Mouse (Mus musculus) hindbrain, embryonic 12.5 days (tissue): Measurements from ENCODE around the gene Gpr176. TPM values are rescaled to one million over a fixed set of nuclear protein-coding genes. Genes with fewer than 3 reads are reported as not detected.
A peak's percentile ranks its signal among the peaks of the same experiment; 100 is the strongest.

ENCODE experiments used
- ATAC-seq: fragments of 200-750 bp; cut with Nextera tagmentation; 2 replicates; pipeline ENCODE4 v1.8.0; 2017; ENCODE audit warnings: moderate TSS enrichment; ENCODE audit not compliant: low FRiP score
- H3K27ac ChIP-seq: fragments of 300-500 bp; sonication (generic); 2 replicates; pipeline ENCODE4 v1.5.1; 2016; ENCODE audit warnings: mild to moderate bottlenecking
- H3K27me3 ChIP-seq: fragments of 300-500 bp; sonication (generic); 2 replicates; pipeline ENCODE4 v1.6.1; 2016; ENCODE audit warnings: mild to moderate bottlenecking
- H3K36me3 ChIP-seq: fragments of 300-500 bp; sonication (generic); 2 replicates; pipeline ENCODE4 v1.6.1; 2016; ENCODE audit warnings: mild to moderate bottlenecking
- H3K4me1 ChIP-seq: fragments of 300-500 bp; sonication (generic); 2 replicates; pipeline ENCODE4 v1.6.1; 2016
- H3K4me2 ChIP-seq: fragments of 300-500 bp; sonication (generic); replicated peaks from 2 replicates; pipeline ENCODE4 v1.6.1; 2016; ENCODE audit warnings: mild to moderate bottlenecking
- H3K4me3 ChIP-seq: fragments of 300-500 bp; sonication (generic); 2 replicates; pipeline ENCODE4 v1.5.1; 2016; ENCODE audit warnings: mild to moderate bottlenecking
- H3K9ac ChIP-seq: fragments of 300-500 bp; sonication (generic); 2 replicates; pipeline ENCODE4 v1.6.1; 2016; ENCODE audit warnings: mild to moderate bottlenecking, moderate library complexity
- H3K9me3 ChIP-seq: fragments of 300-500 bp; sonication (generic); replicated peaks from 2 replicates; pipeline ENCODE4 v1.6.1; 2016; ENCODE audit warnings: mild to moderate bottlenecking
- WGBS: fragments of 180-500 bp; shearing (Covaris S2); methylation state at CpG from one replicate; pipeline ENCODE4 v1.1.7; 2016; 5-methylcytosine and 5-hydroxymethylcytosine counted together
- polyA plus RNA-seq: library from polyadenylated mRNA; unstranded; fragments of >200 nt; fragmentation: Nextera tagmentation; extraction: Ambion mirVana; gene quantifications from 2 replicates; pipeline ENCODE4 v1.2.1, GENCODE M21; 2016

The Gpr176 gene
- polyA plus RNA-seq = 1.2 and 1.5 TPM in 2 replicates

DNA sequence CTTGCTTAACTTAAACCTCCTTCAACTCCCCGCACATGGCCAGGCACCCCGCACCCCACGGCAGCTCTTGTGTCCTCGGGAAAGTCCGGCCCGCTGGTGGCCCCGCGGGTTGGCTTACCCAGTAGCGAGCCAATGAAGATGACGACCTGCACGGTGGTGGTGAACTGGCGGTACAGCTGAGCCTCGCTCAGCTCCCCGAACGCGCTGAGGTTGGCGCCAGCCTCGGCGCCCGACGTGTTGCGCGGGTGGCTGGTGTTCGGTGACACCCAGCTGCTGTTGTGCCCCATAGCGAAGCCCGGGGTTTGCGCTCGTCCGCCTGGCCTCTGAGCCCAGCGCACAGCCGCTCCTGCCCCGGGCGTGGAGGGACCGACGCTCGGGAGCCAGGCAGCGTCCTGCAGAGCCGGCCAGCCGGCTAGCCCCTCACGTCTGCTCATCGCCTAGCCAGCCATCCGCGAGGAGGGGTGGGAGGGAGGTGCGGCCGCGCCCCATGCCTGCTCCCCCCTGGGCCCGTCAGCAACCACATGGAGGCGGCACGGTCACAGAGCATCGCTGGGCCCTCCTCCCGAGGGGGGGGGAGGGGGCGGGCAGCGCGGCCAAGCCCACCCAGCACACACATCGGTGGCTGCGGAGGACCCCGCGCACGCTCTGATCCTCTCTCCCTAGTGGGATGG lies at the start of gene Gpr176:
Gene Gpr176, minus strand, starts transcription at position 519 of the 671 bp plus-strand sequence.
- peak within 1 kb of the TSS; percentile 30 for H3K27ac ChIP-seq
- H3K4me1 ChIP-seq = peaks cover 15% of the 10 kb centered on the region
- under 1% methylated on average over 50 of the region's 59 CpGs for WGBS
- peak within 1 kb of the TSS; percentile 98 for H3K4me2 ChIP-seq
- H3K27me3 ChIP-seq = peaks cover 27% of the 10 kb centered on the region
- H3K9ac ChIP-seq = peak within 1 kb of the TSS; percentile 66
- H3K36me3 ChIP-seq = no peaks in the 10 kb centered on the region
- H3K9me3 ChIP-seq = no peaks in the 10 kb centered on the region
- ATAC-seq = peak; percentile 77
- peak within 1 kb of the TSS; percentile 51 for H3K4me3 ChIP-seq

- H3K4me2 ChIP-seq = no peak overlapping the region
- H3K4me3 ChIP-seq = no peak overlapping the region
- H3K4me1 ChIP-seq = no peaks in the 10 kb centered on the region
- H3K27ac ChIP-seq = no peak overlapping the region
- H3K9ac ChIP-seq = no peak overlapping the region
- WGBS = 79% methylated on average over 8 of the region's 8 CpGs
- H3K9me3 ChIP-seq = no peaks in the 10 kb centered on the region
- ATAC-seq = no peak
- peaks cover 51% of the 10 kb centered on the region for H3K36me3 ChIP-seq
- H3K27me3 ChIP-seq = no peaks in the 10 kb centered on the region
Observed at GRCm38 (mm10) chr2:118422385-118422784, 49.2 kb upstream of the Gpr176 start.

DNA sequence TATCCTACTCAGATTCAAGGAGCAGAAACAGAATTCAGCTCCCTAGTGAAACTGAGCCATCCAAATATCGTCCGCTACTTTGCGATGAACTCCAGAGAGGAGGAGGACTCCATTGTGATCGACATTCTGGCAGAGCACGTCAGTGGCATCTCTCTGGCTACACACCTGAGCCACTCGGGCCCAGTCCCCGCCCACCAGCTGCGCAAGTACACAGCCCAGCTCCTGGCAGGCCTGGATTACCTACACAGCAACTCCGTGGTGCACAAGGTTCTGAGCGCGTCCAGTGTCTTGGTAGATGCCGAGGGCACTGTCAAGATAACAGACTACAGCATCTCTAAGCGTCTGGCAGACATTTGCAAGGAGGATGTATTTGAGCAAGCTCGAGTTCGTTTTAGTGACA lies 48.7 kb upstream of the Gpr176 start:
- Histone ChIP-seq H3K4me2 (no peak overlapping the region), H3K36me3 (peaks cover 47% of the 10 kb centered on the region), H3K4me1 (no peaks in the 10 kb centered on the region), H3K9ac (no peak overlapping the region), H3K9me3 (no peaks in the 10 kb centered on the region), H3K4me3 (no peak overlapping the region), H3K27me3 (no peaks in the 10 kb centered on the region), H3K27ac (no peak overlapping the region)
- no peak for ATAC-seq
- 89% methylated on average over 15 of the region's 15 CpGs for WGBS

DNA sequence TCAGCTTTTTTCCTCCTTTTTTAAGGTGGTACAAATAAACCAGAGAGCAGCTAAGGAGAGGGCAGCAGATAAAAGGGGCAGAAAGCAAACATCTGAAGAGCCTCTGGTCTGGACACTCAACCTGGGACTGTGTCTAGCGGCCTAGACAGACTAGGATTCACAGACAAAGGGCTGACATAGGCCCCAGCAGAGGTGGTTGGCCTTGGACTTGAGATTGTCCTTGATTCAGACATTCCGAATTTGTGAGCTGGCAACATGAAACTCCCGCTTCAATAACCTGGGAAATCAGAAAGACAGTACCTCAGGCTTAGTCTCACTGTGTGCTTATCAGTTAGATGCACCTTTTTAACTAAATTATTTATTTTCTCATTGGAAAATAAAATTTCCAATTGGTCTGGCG lies 44.9 kb upstream of the Gpr176 start:
- H3K27ac ChIP-seq = no peak overlapping the region
- no peak overlapping the region for H3K4me2 ChIP-seq
- H3K9ac ChIP-seq = no peak overlapping the region
- H3K36me3 ChIP-seq = peaks cover 59% of the 10 kb centered on the region
- H3K4me1 ChIP-seq = no peaks in the 10 kb centered on the region
- no peak for ATAC-seq
- H3K9me3 ChIP-seq = no peaks in the 10 kb centered on the region
- H3K4me3 ChIP-seq = no peak overlapping the region
- WGBS = 93% methylated on average over 4 of the region's 4 CpGs
- no peaks in the 10 kb centered on the region for H3K27me3 ChIP-seq

GRCm38 (mm10) chr2:118415601-118416355 lies 42.6 kb upstream of the Gpr176 start:
- Histone ChIP-seq H3K4me2 (no peak overlapping the region), H3K27ac (no peak overlapping the region), H3K27me3 (no peaks in the 10 kb centered on the region), H3K9ac (no peak overlapping the region), H3K9me3 (no peaks in the 10 kb centered on the region), H3K4me3 (no peak overlapping the region), H3K4me1 (no peaks in the 10 kb centered on the region), H3K36me3 (peaks cover 57% of the 10 kb centered on the region)
- WGBS = 91% methylated on average over 6 of the region's 6 CpGs
- no peak for ATAC-seq

DNA sequence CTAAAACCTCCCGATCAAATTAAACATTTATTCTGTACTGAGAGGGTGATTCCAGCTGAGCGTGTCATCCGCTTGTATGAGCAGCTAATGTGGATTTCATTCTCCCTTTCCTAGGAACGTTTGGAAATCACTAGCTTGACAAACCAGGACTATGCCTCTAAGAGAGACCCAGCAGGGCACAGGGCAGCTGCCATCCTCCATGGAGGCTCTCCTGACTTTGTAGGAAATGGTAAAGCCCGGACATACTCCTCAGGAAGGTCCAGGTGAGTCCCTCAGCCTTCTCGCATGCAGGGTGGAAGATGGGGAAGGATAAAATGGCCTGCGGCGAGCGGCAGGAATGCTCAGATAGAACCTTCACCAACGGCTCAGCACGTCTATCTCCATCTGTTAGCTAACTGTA lies 39.6 kb upstream of the Gpr176 start:
- peaks cover 43% of the 10 kb centered on the region for H3K36me3 ChIP-seq
- H3K9ac ChIP-seq = no peak overlapping the region
- ATAC-seq = no peak
- no peaks in the 10 kb centered on the region for H3K4me1 ChIP-seq
- no peak overlapping the region for H3K4me2 ChIP-seq
- H3K27me3 ChIP-seq = no peaks in the 10 kb centered on the region
- 92% methylated on average over 11 of the region's 11 CpGs for WGBS
- H3K4me3 ChIP-seq = no peak overlapping the region
- no peak overlapping the region for H3K27ac ChIP-seq
- H3K9me3 ChIP-seq = no peaks in the 10 kb centered on the region

DNA sequence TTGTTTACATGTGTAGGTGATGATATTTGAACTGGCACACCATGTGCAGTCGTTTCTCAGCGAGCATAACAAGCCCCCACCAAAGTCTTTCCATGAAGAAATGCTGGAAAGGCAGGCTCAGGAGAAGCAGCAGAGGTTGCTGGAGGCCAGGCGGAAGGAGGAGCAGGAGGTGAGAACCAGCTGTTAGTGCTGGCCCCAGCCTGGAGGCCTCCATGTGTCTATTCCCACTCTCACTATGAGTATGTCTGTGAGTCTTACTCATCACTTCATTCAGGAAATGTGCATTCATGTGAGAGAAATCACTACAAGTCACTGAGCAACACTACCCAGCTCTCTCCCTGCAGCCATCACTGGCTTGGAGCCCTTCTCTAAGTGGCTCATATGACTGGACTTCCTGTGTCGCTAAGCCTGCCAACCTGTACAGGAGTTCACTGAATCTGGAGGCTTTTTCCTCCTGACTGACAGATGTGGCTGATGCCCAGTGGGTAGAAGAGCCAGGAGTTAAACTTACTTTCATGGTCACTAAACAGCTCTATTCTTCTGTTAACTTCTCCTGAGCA lies 35.2 kb upstream of the Gpr176 start:
- Histone ChIP-seq H3K27me3 (no peaks in the 10 kb centered on the region), H3K4me3 (no peak overlapping the region), H3K9ac (no peak overlapping the region), H3K4me1 (no peaks in the 10 kb centered on the region), H3K4me2 (no peak overlapping the region), H3K9me3 (no peaks in the 10 kb centered on the region), H3K27ac (no peak overlapping the region), H3K36me3 (peaks cover 20% of the 10 kb centered on the region)
- WGBS = 93% methylated on average over 4 of the region's 4 CpGs
- no peak for ATAC-seq

- Histone ChIP-seq H3K36me3 (peaks cover 10% of the 10 kb centered on the region), H3K4me2 (no peak overlapping the region), H3K9me3 (no peaks in the 10 kb centered on the region), H3K27me3 (no peaks in the 10 kb centered on the region), H3K9ac (no peak overlapping the region), H3K4me3 (no peak overlapping the region), H3K27ac (no peak overlapping the region), H3K4me1 (no peaks in the 10 kb centered on the region)
- 81% methylated on average over 2 of the region's 2 CpGs for WGBS
- no peak for ATAC-seq
Observed at GRCm38 (mm10) chr2:118406811-118407210, 33.6 kb upstream of the Gpr176 start.

GRCm38 (mm10) chr2:118405568-118405967 lies 32.3 kb upstream of the Gpr176 start:
- Histone ChIP-seq H3K27me3 (no peaks in the 10 kb centered on the region), H3K4me3 (no peak overlapping the region), H3K9ac (no peak overlapping the region), H3K9me3 (no peaks in the 10 kb centered on the region), H3K4me1 (no peaks in the 10 kb centered on the region), H3K4me2 (no peak overlapping the region), H3K27ac (no peak overlapping the region), H3K36me3 (0 out of 2 replicates have a peak, but pooled peaks cover 1% of the 10 kb centered on the region)
- no peak for ATAC-seq
- WGBS = 84% methylated on average over 4 of the region's 4 CpGs

DNA sequence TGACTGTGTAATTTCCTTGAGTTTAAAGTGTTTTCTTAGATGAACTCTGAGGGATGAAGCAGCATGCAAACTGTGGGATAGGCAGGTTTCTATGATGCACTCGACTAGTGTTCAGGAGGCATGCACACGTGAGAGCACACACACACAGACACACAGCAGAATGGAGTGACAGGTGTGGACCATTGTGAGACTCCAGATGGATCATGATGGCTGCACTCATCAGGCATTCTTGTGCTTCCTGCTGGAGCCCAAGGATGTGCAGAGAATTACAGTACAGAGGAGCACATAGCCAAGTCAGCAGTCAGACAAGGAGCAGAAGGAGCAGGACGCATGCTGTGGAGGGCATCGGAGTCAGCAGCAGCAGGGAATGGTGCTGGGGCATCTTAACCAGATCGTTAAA lies 31.1 kb upstream of the Gpr176 start:
- Histone ChIP-seq H3K36me3 (no peaks in the 10 kb centered on the region), H3K27ac (no peak overlapping the region), H3K9ac (no peak overlapping the region), H3K27me3 (no peaks in the 10 kb centered on the region), H3K4me3 (no peak overlapping the region), H3K9me3 (no peaks in the 10 kb centered on the region), H3K4me2 (no peak overlapping the region), H3K4me1 (no peaks in the 10 kb centered on the region)
- 88% methylated on average over 5 of the region's 5 CpGs for WGBS
- ATAC-seq = no peak

DNA sequence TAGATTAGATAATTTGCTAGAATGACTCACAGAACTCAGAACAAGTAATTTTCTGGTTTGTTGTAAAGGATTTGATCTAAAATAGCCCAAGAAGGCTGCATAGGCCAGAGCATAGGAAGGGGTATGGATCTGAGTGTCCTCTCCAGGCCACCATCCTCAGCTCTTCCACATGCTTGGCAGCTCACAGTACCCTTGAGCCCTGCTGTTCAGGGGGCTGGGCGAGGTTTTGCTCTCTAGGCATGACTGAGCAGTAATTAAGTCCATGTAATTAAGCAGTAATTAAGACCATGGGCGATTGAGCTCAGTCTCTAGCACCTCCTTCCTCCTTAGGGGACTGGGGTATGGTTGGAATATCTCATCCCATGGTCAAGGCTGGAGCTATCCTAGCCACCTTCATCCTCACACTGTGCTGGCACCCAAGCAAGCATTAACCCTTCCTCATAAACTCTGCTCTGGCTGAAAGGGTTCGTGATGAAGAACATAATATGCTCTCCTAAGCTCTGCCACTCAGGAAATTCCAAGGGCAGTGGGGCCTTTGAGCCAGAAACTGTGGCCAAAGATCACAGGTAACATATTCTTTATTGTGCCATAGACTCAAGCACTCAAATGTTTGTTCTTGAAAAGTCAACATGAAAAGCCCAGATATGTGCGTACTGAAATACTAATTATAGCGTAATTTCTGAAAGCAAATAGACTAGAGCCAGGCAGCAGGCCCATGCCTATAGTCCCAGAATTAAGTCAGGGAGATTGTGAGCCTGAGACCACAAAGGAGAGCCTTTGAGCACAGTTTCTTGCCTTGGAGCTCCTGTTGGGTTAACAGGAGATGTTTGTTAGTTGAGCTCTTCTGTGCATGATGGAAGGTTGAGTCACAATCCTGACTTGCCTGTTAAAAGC lies 28.9 kb upstream of the Gpr176 start:
- Histone ChIP-seq H3K4me1 (no peaks in the 10 kb centered on the region), H3K9ac (no peak overlapping the region), H3K4me3 (no peak overlapping the region), H3K27ac (no peak overlapping the region), H3K4me2 (no peak overlapping the region), H3K27me3 (no peaks in the 10 kb centered on the region), H3K9me3 (no peaks in the 10 kb centered on the region), H3K36me3 (no peaks in the 10 kb centered on the region)
- ATAC-seq = no peak
- WGBS = 83% methylated on average over 5 of the region's 5 CpGs

GRCm38 (mm10) chr2:118399751-118400150 lies 26.5 kb upstream of the Gpr176 start:
- no peak overlapping the region for H3K27ac ChIP-seq
- H3K27me3 ChIP-seq = no peaks in the 10 kb centered on the region
- no peak overlapping the region for H3K9ac ChIP-seq
- H3K4me1 ChIP-seq = no peaks in the 10 kb centered on the region
- no peak overlapping the region for H3K4me2 ChIP-seq
- no peaks in the 10 kb centered on the region for H3K9me3 ChIP-seq
- no peak overlapping the region for H3K4me3 ChIP-seq
- ATAC-seq = no peak
- H3K36me3 ChIP-seq = no peaks in the 10 kb centered on the region
- WGBS = 93% methylated on average over 5 of the region's 5 CpGs
